8 mouse cellular contexts compared by ENCODE assay signal in the genomic region with DNA sequence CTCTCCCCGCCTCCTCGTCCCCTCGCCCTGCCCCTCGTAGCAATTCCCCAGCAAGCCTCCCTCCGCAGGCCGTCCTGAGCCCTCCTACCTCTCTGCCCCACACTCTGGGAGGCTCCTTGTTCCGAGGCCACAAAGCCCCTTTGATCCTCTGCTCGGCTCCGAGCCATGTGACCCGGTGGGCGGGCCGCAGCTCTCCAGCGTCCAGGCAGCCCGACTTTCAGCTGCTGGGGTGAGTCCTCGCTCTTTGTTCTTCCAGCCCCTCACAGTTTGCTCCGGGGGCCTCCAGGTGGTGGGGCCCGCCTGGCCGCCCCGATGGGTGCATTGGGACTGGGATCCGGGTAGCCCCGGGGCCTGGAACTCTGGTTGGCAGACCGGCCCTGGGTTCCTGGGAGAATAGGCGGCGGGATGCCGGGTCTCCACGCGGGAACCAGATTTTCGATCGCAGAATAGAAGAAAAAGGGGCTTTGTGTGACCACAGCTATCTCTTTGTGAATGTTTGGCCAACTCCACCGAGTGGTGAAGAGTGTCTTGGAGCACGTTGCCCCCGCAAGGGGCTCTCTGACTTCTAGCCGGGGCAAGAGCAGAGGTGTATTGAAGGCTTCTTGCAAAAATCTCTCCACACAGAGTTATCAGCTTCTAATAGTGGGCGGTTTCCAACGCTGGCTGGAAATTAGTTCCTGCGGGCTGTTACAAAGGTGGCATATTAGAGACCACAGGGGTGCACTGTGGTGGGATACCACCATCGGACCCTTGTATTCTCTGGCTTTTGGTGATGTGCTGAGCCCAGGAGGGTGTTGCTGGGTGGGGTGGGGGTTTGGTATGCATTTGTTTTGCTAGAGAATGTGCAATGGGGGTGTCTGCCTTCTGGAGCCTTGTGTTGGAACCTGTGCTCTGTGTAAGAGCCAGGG.
A peak's percentile ranks its signal among the peaks of the same experiment; 100 is the strongest.
DNase-seq lines count a peak whose midpoint lies in the region; ATAC-seq and TF ChIP-seq lines count a peak whose summit lies in the region.

No protein-coding gene starts in this region.

- H3K4me1 ChIP-seq in embryonic facial prominence, embryonic 12.5 days = peaks cover 60% of the 10 kb centered on the region

- under 1% methylated on average over 37 of the region's 37 CpGs for WGBS in embryonic facial prominence, embryonic 12.5 days

- peak; percentile 34 for DNase-seq in cerebellum, adult 18-20 months
- peak; percentile 88 for DNase-seq in Muller cell, postnatal 12 days (ENCODE audit: inconsistent ontology term)
- peak; percentile 64 to 74 for DNase-seq in left cerebral cortex, adult 2 months (ENCODE audit: extremely low spot score in 1 of 2, low spot score in 2 of 2)
- peak; percentile 86 for DNase-seq in lung, postnatal 4 days
- peak; percentile 52 to 65 for DNase-seq in right cerebral cortex, adult 2 months (ENCODE audit: low spot score in 2 of 2)

- H3K27me3 ChIP-seq in embryonic facial prominence, embryonic 12.5 days = no peaks in the 10 kb centered on the region

- peak overlapping the region; percentile 77 for H3K4me2 ChIP-seq in embryonic facial prominence, embryonic 12.5 days (replicated peaks)

- H3K4me3 ChIP-seq in embryonic facial prominence, embryonic 12.5 days = peak overlapping the region; percentile 53
- peak overlapping the region; percentile 56 for H3K4me3 ChIP-seq in left cerebral cortex, adult 2 months

- TF ChIP-seq CTCF in left cerebral cortex, adult 2 months (IDR thresholded peaks at IDR 0.05) = no peak

- intact Hi-C loops in left cerebral cortex, adult 2 months (cut with DNase I) = no loop called here

- H3K27ac ChIP-seq in embryonic facial prominence, embryonic 12.5 days = peak overlapping the region; percentile 91
- peak overlapping the region; percentile 81 for H3K27ac ChIP-seq in left cerebral cortex, adult 2 months

- peak overlapping the region; percentile 58 for H3K9ac ChIP-seq in embryonic facial prominence, embryonic 12.5 days

- H3K36me3 ChIP-seq in embryonic facial prominence, embryonic 12.5 days = no peaks in the 10 kb centered on the region

- ATAC-seq in cerebellum, adult (ENCODE audit: insufficient number of reproducible peaks, low FRiP score, low TSS enrichment) = no peak
- ATAC-seq in embryonic facial prominence, embryonic 12.5 days (ENCODE audit: insufficient number of reproducible peaks, insufficient read depth, low FRiP score, low TSS enrichment) = peak; percentile 88
- ATAC-seq in hematopoietic stem cell, adult 5-6 weeks (replicated peaks in 1 of 2; ENCODE audit: insufficient read depth in 1 of 2, low FRiP score in 2 of 2, low TSS enrichment in 1 of 2, low read depth in 1 of 2, poor library complexity in 2 of 2, severe bottlenecking in 2 of 2) = peak; percentile 33 to 42; a peak in 2 of 4 replicates

- H3K9me3 ChIP-seq in embryonic facial prominence, embryonic 12.5 days = no peaks in the 10 kb centered on the region

Comparison
In these comparisons a context has a peak if more than half of its experiments do, and no peak if none do; other contexts are left out.
1. DNase-seq: peak in every context shown above with its lines; median percentile 88 in Muller cell, postnatal 12 days; 86 in lung, postnatal 4 days; 69 in left cerebral cortex, adult 2 months; 58 in right cerebral cortex, adult 2 months; 34 in cerebellum, adult 18-20 months.